Mouse (Mus musculus): ENCODE measurements around the gene Inhba. TPM values are rescaled to one million over a fixed set of nuclear protein-coding genes. Genes with fewer than 3 reads are reported as not detected.

Gene Inhba
- polyA plus RNA-seq, 1 experiment from 2014 or later: 1.1 TPM

- WGBS: 0% methylated on average over 1 of the region's 1 CpGs
- DNase-seq (ENCODE audit: low spot score) (peak; percentile 80), ATAC-seq (ENCODE audit: low FRiP score) (peak; percentile 9; the same call in 1 of the 2 replicates)
- no peak overlapping the region for H3K4me2 ChIP-seq (replicated peaks)
- no peak overlapping the region for H3K4me3 ChIP-seq (replicated peaks; ENCODE audit: low read length)
- H3K27me3 ChIP-seq (ENCODE audit: control insufficient read depth, insufficient read depth, low read length): peaks cover 21% of the 10 kb centered on the region
- no peak overlapping the region for H3K9ac ChIP-seq
- H3K27ac ChIP-seq: no peak overlapping the region
- H3K36me3 ChIP-seq (replicated peaks; ENCODE audit: control insufficient read depth, insufficient read depth): no peaks in the 10 kb centered on the region
- H3K4me1 ChIP-seq (replicated peaks; ENCODE audit: control insufficient read depth, insufficient read depth, low read length): peaks cover 10% of the 10 kb centered on the region
- no peaks in the 10 kb centered on the region for H3K9me3 ChIP-seq (ENCODE audit: control insufficient read depth, low read length)
Measured at GRCm38 (mm10) chr13:16020659-16021058, 9.0 kb downstream of the Inhba start.

DNA sequence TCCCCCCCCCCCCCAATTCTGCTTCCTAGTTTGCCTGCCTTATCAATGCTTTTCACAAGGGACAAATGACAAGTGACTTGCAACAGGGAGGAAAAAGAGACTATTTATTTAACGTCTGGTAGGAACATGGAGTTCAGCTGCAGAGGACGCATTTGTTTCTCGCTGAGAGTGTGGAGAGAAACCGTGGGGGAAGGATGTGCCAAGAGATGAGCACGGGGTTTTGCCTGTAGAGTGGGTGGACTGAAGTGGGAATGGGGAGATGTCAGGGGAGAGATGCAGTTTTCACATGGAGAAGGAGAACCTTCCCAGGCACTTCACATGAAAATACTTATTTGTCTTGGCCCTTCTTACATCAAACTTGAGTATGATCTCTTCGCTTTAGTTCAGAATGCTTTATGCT is 9.5 kb downstream of the Inhba start:
- Histone ChIP-seq H3K27me3 (ENCODE audit: control insufficient read depth, insufficient read depth, low read length) (peaks cover 17% of the 10 kb centered on the region), H3K4me2 (replicated peaks) (no peak overlapping the region), H3K4me1 (replicated peaks; ENCODE audit: control insufficient read depth, insufficient read depth, low read length) (peaks cover 10% of the 10 kb centered on the region), H3K9ac (no peak overlapping the region), H3K4me3 (replicated peaks; ENCODE audit: low read length) (no peak overlapping the region), H3K27ac (no peak overlapping the region), H3K9me3 (ENCODE audit: control insufficient read depth, low read length) (no peaks in the 10 kb centered on the region), H3K36me3 (replicated peaks; ENCODE audit: control insufficient read depth, insufficient read depth) (no peaks in the 10 kb centered on the region)
- no peak for DNase-seq (ENCODE audit: low spot score)
- no peak for ATAC-seq (ENCODE audit: low FRiP score)
- WGBS: 58% methylated on average over 6 of the region's 6 CpGs

- no peak overlapping the region for H3K4me2 ChIP-seq (replicated peaks)
- no peak for ATAC-seq (ENCODE audit: low FRiP score)
- WGBS: 85% methylated on average over 7 of the region's 7 CpGs
Measured at GRCm38 (mm10) chr13:16021849-16022248, 10.2 kb downstream of the Inhba start.

GRCm38 (mm10) chr13:16022536-16022935 is 10.9 kb downstream of the Inhba start:
- peaks cover 5% of the 10 kb centered on the region for H3K4me1 ChIP-seq (replicated peaks; ENCODE audit: control insufficient read depth, insufficient read depth, low read length)
- H3K4me3 ChIP-seq (replicated peaks; ENCODE audit: low read length): peak overlapping the region; percentile 18
- no peaks in the 10 kb centered on the region for H3K9me3 ChIP-seq (ENCODE audit: control insufficient read depth, low read length)
- peak overlapping the region; percentile 41; the same call in 1 of the 2 replicates for H3K27ac ChIP-seq
- H3K27me3 ChIP-seq (ENCODE audit: control insufficient read depth, insufficient read depth, low read length): peaks cover 11% of the 10 kb centered on the region
- WGBS: 86% methylated on average over 8 of the region's 8 CpGs
- DNase-seq (ENCODE audit: low spot score) (no peak), ATAC-seq (ENCODE audit: low FRiP score) (no peak)
- no peaks in the 10 kb centered on the region for H3K36me3 ChIP-seq (replicated peaks; ENCODE audit: control insufficient read depth, insufficient read depth)
- H3K9ac ChIP-seq: peak overlapping the region; percentile 49; the same call in 1 of the 2 replicates
- H3K4me2 ChIP-seq (replicated peaks): peak overlapping the region; percentile 46

More at GRCm38 (mm10) chr13:16021849-16022248, 10.2 kb downstream of the Inhba start:
- H3K4me3 ChIP-seq (replicated peaks; ENCODE audit: low read length): no peak overlapping the region
- no peak for DNase-seq (ENCODE audit: low spot score)
- peaks cover 10% of the 10 kb centered on the region for H3K4me1 ChIP-seq (replicated peaks; ENCODE audit: control insufficient read depth, insufficient read depth, low read length)
- H3K36me3 ChIP-seq (replicated peaks; ENCODE audit: control insufficient read depth, insufficient read depth): no peaks in the 10 kb centered on the region
- no peak overlapping the region for H3K9ac ChIP-seq
- H3K27ac ChIP-seq: no peak overlapping the region
- peaks cover 17% of the 10 kb centered on the region for H3K27me3 ChIP-seq (ENCODE audit: control insufficient read depth, insufficient read depth, low read length)
- H3K9me3 ChIP-seq (ENCODE audit: control insufficient read depth, low read length): no peaks in the 10 kb centered on the region

DNA sequence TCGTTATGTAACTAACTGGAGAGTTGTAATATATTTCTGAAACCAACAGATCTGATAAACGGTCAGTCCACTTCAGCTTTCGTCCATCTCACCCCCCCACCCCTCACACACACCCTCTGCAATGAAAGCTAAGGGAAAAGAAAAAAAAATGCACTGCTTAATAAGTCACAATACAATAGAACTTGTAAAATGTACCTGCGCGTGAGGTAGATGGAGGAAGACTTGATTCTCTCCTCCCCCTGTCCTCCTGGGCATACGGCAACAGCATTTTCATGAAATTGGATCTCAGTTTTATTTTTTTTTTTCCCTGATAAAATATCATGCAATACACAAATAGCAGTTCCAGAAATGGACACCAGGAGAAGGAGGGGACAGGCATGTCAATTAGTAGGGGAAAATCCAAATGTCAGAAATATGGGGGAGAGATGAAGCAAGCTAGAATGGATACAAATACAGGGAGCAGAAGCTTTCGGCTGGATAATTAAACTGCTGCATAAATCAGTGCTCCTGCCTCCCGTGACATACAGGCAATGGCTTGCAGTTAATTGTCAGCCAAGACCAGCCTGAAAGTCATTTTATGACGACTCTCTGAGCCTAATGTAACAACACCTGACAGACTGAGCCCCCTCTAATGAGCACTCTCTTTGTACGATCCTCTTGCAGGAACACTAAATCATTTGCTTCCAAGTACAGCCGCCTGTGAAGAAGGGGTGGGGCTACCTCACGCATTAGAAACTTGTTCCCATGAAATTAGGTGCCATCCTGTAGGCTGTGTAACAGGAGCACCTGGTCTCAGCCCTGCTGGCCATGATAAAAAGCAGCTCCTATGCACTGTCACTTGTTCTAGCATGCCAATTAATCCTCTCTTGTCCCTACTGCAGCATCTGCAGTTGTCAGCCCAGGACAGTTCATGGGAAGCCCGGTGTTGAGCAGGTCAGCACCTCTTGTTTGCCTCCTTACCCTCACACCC is 11.7 kb downstream of the Inhba start:
- H3K9ac ChIP-seq: peak overlapping the region; percentile 49

GRCm38 (mm10) chr13:16030557-16031057 is 19.0 kb downstream of the Inhba start:
- Histone ChIP-seq H3K9ac (no peak overlapping the region), H3K4me2 (replicated peaks) (no peak overlapping the region), H3K9me3 (ENCODE audit: control insufficient read depth, low read length) (no peaks in the 10 kb centered on the region), H3K36me3 (replicated peaks; ENCODE audit: control insufficient read depth, insufficient read depth) (no peaks in the 10 kb centered on the region), H3K27me3 (ENCODE audit: control insufficient read depth, insufficient read depth, low read length) (no peaks in the 10 kb centered on the region), H3K4me3 (replicated peaks; ENCODE audit: low read length) (no peak overlapping the region), H3K27ac (no peak overlapping the region), H3K4me1 (replicated peaks; ENCODE audit: control insufficient read depth, insufficient read depth, low read length) (0 out of 2 replicates have a peak, but pooled peaks cover 5% of the 10 kb centered on the region)
- ATAC-seq (ENCODE audit: low FRiP score): no peak
- WGBS: 79% methylated on average over 5 of the region's 5 CpGs
- DNase-seq (ENCODE audit: low spot score): no peak

More for the DNA sequence above, 11.7 kb downstream of the Inhba start:
- peak overlapping the region; percentile 41 for H3K27ac ChIP-seq
- peak overlapping the region; percentile 18 for H3K4me3 ChIP-seq (replicated peaks; ENCODE audit: low read length)
- no peaks in the 10 kb centered on the region for H3K9me3 ChIP-seq (ENCODE audit: control insufficient read depth, low read length)
- H3K36me3 ChIP-seq (replicated peaks; ENCODE audit: control insufficient read depth, insufficient read depth): no peaks in the 10 kb centered on the region
- H3K4me1 ChIP-seq (replicated peaks; ENCODE audit: control insufficient read depth, insufficient read depth, low read length): no peaks in the 10 kb centered on the region; the same call in 1 of the 2 replicates
- 56% methylated on average over 13 of the region's 13 CpGs for WGBS
- H3K4me2 ChIP-seq (replicated peaks): peak overlapping the region; percentile 46
- ATAC-seq (ENCODE audit: low FRiP score) (peak; percentile 80), DNase-seq (ENCODE audit: low spot score) (peak; percentile 63)
- H3K27me3 ChIP-seq (ENCODE audit: control insufficient read depth, insufficient read depth, low read length): peaks cover 3% of the 10 kb centered on the region; the same call in 1 of the 2 replicates

GRCm38 (mm10) chr13:16032425-16032824 is 20.8 kb downstream of the Inhba start:
- no peak for DNase-seq (ENCODE audit: low spot score)
- no peak for ATAC-seq (ENCODE audit: low FRiP score)

GRCm38 (mm10) chr13:16032935-16033592 is 21.4 kb downstream of the Inhba start:
- H3K4me2 ChIP-seq (replicated peaks): no peak overlapping the region
- 0 out of 2 replicates have a peak, but pooled peaks cover 5% of the 10 kb centered on the region for H3K4me1 ChIP-seq (replicated peaks; ENCODE audit: control insufficient read depth, insufficient read depth, low read length)
- H3K27ac ChIP-seq: no peak overlapping the region
- no peak overlapping the region for H3K4me3 ChIP-seq (replicated peaks; ENCODE audit: low read length)
- no peaks in the 10 kb centered on the region for H3K27me3 ChIP-seq (ENCODE audit: control insufficient read depth, insufficient read depth, low read length)
- ATAC-seq (ENCODE audit: low FRiP score) (no peak), DNase-seq (ENCODE audit: low spot score) (no peak)
- H3K9me3 ChIP-seq (ENCODE audit: control insufficient read depth, low read length): no peaks in the 10 kb centered on the region
- 30% methylated on average over 6 of the region's 6 CpGs for WGBS
- H3K9ac ChIP-seq: no peak overlapping the region
- no peaks in the 10 kb centered on the region for H3K36me3 ChIP-seq (replicated peaks; ENCODE audit: control insufficient read depth, insufficient read depth)

More at GRCm38 (mm10) chr13:16032425-16032824, 20.8 kb downstream of the Inhba start:
- Histone ChIP-seq H3K27me3 (ENCODE audit: control insufficient read depth, insufficient read depth, low read length) (no peaks in the 10 kb centered on the region), H3K9ac (no peak overlapping the region), H3K4me2 (replicated peaks) (no peak overlapping the region), H3K4me1 (replicated peaks; ENCODE audit: control insufficient read depth, insufficient read depth, low read length) (0 out of 2 replicates have a peak, but pooled peaks cover 5% of the 10 kb centered on the region), H3K4me3 (replicated peaks; ENCODE audit: low read length) (no peak overlapping the region), H3K36me3 (replicated peaks; ENCODE audit: control insufficient read depth, insufficient read depth) (no peaks in the 10 kb centered on the region), H3K9me3 (ENCODE audit: control insufficient read depth, low read length) (no peaks in the 10 kb centered on the region), H3K27ac (no peak overlapping the region)

DNA sequence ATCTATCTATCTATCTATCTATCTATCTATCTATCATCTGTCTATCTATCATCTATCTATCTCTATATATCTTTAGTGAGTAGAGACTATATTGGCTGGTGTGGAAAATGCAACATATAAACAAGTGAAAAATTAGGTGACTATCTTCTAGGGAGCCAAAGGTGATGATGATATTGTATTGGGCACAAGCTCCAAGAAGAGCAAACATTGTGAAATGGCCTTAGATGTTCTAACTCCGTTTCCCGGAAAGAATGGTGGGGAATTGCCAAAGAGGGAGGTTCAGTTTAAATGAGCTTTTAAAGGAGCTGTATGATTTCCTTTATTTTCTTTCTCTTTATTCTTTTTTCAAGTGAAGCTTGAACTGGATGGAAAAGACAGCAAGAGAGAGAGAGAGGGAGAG is 57.4 kb downstream of the Inhba start:
- WGBS: 89% methylated on average over 2 of the region's 2 CpGs
- Histone ChIP-seq H3K4me2 (replicated peaks) (no peak overlapping the region), H3K27me3 (ENCODE audit: control insufficient read depth, insufficient read depth, low read length) (no peaks in the 10 kb centered on the region), H3K36me3 (replicated peaks; ENCODE audit: control insufficient read depth, insufficient read depth) (no peaks in the 10 kb centered on the region), H3K9me3 (ENCODE audit: control insufficient read depth, low read length) (no peaks in the 10 kb centered on the region), H3K27ac (no peak overlapping the region), H3K9ac (no peak overlapping the region), H3K4me1 (replicated peaks; ENCODE audit: control insufficient read depth, insufficient read depth, low read length) (no peaks in the 10 kb centered on the region), H3K4me3 (replicated peaks; ENCODE audit: low read length) (no peak overlapping the region)
- ATAC-seq (ENCODE audit: low FRiP score) (no peak), DNase-seq (ENCODE audit: low spot score) (no peak)
